Mouse (Mus musculus): ENCODE results near the gene Apoa2. TPM values are rescaled to one million over a fixed set of nuclear protein-coding genes. Genes with fewer than 3 reads are reported as not detected.
"Not testable (repeated sequence)": the region's sequence is repeated elsewhere in the genome, so short reads cannot be mapped to it uniquely, and the experiment has no call there.

Gene Apoa2
- polyA plus RNA-seq, 1 experiment from 2014 or later: 2,642 TPM

DNA sequence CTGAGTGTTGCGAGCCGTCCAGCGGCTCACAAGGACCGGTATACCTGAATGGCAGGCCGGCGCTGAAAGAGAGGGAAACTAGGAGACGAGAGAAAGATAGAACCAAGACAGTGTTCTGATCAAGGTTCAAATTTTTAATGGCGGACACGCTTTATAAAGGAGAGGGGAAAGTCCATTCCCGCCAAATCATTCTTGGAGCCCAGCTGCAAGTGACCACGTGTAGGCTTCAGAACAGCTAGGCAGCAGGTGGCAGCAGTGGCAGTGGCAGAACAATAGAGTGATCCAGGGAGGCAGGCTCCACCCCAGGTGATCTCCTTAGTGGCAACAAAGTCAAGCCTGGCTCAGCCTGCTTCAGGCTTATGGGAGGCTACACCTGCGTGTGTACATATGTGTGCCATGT lies 17.1 kb downstream of the Apoa2 start:
- Histone ChIP-seq H3K36me3 (peaks cover 88% of the 10 kb centered on the region), H3K4me1 (peaks cover 34% of the 10 kb centered on the region)
- not testable (repeated sequence) for H3K27ac ChIP-seq; H3K27me3 ChIP-seq (replicated peaks); H3K4me2 ChIP-seq; H3K9ac ChIP-seq; ATAC-seq; H3K9me3 ChIP-seq (replicated peaks); H3K4me3 ChIP-seq
- 83% methylated on average over 12 of the region's 12 CpGs for WGBS (ENCODE audit: insufficient replicate concordance)

DNA sequence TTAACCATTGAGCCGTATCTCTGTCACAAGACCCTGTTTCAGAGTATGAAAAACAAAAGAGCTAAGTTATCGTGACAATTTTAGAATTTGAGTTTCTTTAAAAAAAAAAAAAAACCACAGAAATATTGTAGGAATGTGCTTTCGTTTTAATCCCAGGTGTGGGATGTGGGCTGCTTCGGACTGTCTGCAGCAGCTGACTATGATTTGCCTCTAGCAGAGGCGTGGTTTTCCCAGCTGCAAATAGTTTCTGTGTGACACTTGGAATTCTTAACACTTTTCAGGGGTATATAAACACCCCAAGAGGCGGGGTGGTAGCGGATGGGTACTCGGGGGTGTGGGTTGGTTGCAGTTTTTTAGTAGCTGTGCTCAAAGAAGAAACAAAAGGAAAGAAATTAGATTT lies 20.5 kb downstream of the Apoa2 start:
- no peaks in the 10 kb centered on the region for H3K9me3 ChIP-seq (replicated peaks)
- H3K4me3 ChIP-seq: 0 out of 2 replicates have a peak overlapping the region, but pooled peaks have one; percentile 78
- H3K4me2 ChIP-seq: peak overlapping the region; percentile 84
- no peak for ATAC-seq
- 87% methylated on average over 8 of the region's 8 CpGs for WGBS (ENCODE audit: insufficient replicate concordance)
- peak overlapping the region; percentile 28; the same call in 1 of the 2 replicates for H3K27ac ChIP-seq
- peak overlapping the region; percentile 86; the same call in 1 of the 2 replicates for H3K9ac ChIP-seq
- H3K27me3 ChIP-seq (replicated peaks): peaks cover 14% of the 10 kb centered on the region
- peaks cover 54% of the 10 kb centered on the region for H3K36me3 ChIP-seq
- H3K4me1 ChIP-seq: peaks cover 46% of the 10 kb centered on the region

DNA sequence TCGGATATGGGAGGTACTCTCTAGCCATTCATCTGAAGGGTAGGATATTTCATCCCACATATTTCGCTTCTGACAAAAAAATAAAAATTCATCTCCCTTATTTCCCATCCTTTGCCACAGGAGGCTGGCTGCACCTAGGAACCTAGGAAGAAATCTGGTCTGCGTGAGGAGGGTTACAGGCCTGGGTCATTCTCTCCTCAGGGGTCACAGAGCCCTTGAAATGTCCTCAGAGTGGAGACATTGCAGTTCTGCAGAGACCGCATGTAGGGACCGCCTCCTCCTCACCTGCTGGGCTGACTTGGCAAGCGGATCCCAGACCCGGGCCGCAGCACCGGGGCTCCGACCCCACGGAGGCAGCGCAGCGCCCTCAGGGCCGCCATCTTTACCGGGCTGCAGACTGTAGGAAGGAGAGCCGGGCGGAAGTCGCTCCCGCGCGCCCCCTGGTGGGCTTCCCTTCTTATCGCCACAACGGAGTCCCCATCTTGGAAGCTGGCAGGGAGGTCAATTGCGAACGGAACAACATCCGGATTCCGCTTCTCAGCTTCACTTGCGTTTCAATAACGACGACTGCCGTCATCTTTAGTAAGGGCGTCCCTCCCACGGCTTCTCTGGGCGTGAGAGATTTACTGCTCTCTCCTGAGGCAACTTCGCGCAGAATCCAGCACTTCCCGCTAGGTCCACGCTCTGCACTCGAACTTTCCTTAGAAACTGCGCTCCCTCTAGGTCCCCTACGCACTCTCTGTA lies 22.0 kb downstream of the Apoa2 start:
- peak overlapping the region; percentile 84 for H3K4me2 ChIP-seq
- peak overlapping the region; percentile 78 for H3K4me3 ChIP-seq
- under 1% methylated on average over 41 of the region's 41 CpGs for WGBS (ENCODE audit: insufficient replicate concordance)
- peak overlapping the region; percentile 86 for H3K9ac ChIP-seq
- H3K4me1 ChIP-seq: peaks cover 56% of the 10 kb centered on the region
- H3K36me3 ChIP-seq: peaks cover 39% of the 10 kb centered on the region
- H3K27ac ChIP-seq: peak overlapping the region; percentile 84
- no peaks in the 10 kb centered on the region for H3K9me3 ChIP-seq (replicated peaks)
- H3K27me3 ChIP-seq (replicated peaks): peaks cover 29% of the 10 kb centered on the region
- peak; percentile 93 for ATAC-seq

DNA sequence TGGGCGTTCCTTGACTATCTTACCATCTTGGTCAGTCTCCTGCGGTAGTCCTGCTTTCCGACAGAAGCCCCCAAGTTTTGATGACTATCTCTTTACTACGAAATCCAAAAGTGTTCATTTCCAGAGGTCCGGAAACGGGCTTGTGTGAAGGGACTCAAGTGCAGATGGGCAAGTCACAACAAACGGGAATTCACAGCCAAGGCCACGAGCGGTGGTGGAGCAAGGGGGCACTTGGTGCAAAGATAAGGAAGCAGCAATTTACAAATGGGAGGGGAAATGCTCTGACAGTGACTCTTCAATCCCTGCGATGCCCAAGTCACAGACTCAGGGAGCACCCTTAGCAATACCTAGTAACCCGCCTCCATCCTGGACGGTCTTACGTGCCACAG lies 22.6 kb downstream of the Apoa2 start:
- H3K9ac ChIP-seq: peak overlapping the region; percentile 86
- ATAC-seq: peak; percentile 30; the same call in 1 of the 2 replicates
- H3K4me1 ChIP-seq: peaks cover 61% of the 10 kb centered on the region
- H3K4me2 ChIP-seq: peak overlapping the region; percentile 84
- peak overlapping the region; percentile 78 for H3K4me3 ChIP-seq
- peaks cover 35% of the 10 kb centered on the region for H3K27me3 ChIP-seq (replicated peaks)
- H3K36me3 ChIP-seq: peaks cover 33% of the 10 kb centered on the region
- WGBS (ENCODE audit: insufficient replicate concordance): 4% methylated on average over 13 of the region's 13 CpGs
- peak overlapping the region; percentile 84 for H3K27ac ChIP-seq
- H3K9me3 ChIP-seq (replicated peaks): no peaks in the 10 kb centered on the region

DNA sequence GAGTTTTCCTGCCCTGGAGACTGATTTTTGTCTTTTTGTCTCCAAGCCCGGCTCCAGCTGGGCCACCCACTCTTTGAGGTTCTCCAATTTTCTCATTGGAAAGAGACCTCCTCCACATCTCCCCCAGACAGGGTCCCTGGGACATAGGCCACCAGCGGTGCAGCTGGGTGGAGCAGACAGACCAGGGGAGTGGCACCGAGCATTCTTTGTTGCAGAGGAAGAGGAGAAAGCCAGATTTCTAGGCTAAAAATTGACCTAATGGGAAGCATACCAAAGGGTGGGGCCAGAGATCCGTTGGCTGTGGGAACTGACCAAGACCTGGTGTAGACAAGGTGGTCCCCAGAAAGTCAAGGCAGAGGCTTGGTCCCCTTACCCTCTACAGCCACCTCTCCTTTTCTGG lies 23.1 kb downstream of the Apoa2 start:
- H3K4me1 ChIP-seq: peaks cover 62% of the 10 kb centered on the region
- H3K27me3 ChIP-seq (replicated peaks): peaks cover 40% of the 10 kb centered on the region
- H3K9ac ChIP-seq: peak overlapping the region; percentile 86
- H3K9me3 ChIP-seq (replicated peaks): no peaks in the 10 kb centered on the region
- 18% methylated on average over 4 of the region's 4 CpGs for WGBS (ENCODE audit: insufficient replicate concordance)
- H3K4me2 ChIP-seq: peak overlapping the region; percentile 84
- peak overlapping the region; percentile 78 for H3K4me3 ChIP-seq
- H3K27ac ChIP-seq: peak overlapping the region; percentile 84; the same call in 1 of the 2 replicates
- peaks cover 29% of the 10 kb centered on the region for H3K36me3 ChIP-seq
- no peak for ATAC-seq

DNA sequence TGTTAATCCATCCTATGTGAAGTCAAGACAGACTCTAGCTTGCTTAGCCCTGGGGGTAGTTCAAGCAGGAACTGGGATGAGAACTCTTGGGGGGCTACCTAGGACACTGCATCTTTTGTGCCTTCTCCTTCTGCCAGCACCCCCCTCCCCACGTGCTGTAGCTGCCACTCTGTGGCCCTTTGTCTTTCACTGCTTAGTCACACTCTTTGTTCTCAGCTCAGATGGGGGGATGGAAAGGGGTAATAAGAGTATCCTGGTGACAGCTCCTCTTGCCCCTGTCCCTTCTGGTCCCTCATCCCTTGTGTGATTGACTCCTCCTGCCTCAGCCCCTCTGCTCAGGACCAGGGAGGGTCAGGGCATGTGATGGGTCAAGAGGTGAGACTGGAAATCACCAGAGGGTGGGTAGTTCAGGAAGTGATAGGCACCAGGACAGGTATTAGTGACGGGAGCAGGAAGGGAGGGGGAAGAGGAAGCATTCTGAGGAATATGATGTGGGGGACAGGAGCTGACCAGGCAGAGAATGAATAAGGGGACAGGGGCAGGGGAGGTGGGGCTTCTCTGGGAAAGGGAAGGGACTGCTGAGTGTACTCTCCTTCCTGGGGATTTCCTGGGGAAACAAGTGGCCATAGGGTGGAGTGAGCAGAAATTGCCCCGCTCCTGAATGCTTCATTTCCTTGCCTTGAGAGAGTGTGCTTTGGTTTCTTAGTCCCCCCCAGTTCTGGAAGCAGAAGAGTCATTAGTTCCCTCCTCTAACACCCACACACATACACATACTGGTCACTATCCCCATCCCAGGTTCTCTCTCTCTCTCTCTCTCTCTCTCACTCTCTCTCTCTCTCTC lies 23.8 kb downstream of the Apoa2 start:
- WGBS (ENCODE audit: insufficient replicate concordance): 34% methylated on average over 3 of the region's 3 CpGs

DNA sequence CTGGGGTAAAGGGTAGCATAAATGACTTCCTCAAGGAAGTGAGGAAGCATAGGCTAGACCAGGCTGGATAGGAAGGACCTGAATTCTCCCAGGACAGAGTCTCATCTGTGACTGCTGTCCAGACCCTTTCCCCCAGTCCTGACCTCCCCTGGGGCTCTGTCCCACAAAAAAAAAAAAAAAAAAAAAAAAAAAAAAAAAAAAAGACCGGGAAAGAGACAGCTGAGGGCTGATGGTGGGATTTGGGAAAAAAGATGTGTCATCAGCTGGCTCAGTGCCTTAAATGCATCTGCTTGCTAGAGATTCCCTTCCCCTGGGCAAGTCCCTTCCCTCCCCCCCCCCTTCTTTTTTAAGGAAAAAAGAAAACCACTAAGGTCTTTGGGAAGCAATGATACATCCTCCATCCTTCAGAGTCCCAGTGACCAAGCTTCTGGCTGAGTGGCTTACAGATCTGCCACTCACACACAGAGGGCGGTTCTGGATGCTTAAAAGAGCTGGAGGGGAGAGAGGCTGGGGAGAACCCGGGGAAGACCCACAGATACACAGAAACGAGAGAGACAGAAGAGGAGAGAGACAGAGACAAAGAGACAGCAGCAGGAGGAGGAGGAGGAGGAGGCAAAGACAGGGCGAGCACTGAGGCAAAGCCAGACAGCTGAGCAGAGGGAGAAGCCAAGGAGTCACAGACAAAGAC lies 25.2 kb downstream of the Apoa2 start, which contains the start of gene Adamts4:
Gene Adamts4, plus strand, starts transcription at position 509 of the 688 bp plus-strand sequence.
- ATAC-seq: no peak
- Histone ChIP-seq H3K4me2 (peak within 1 kb of the TSS; percentile 37), H3K27ac (no peak within 1 kb of the TSS; the same call in 1 of the 2 replicates), H3K36me3 (peaks cover 9% of the 10 kb centered on the region), H3K9ac (no peak within 1 kb of the TSS), H3K9me3 (replicated peaks) (no peaks in the 10 kb centered on the region), H3K27me3 (replicated peaks) (peaks cover 54% of the 10 kb centered on the region), H3K4me3 (peak within 1 kb of the TSS; percentile 10; the same call in 1 of the 2 replicates), H3K4me1 (peaks cover 53% of the 10 kb centered on the region)
- WGBS (ENCODE audit: insufficient replicate concordance): 20% methylated on average over 5 of the region's 5 CpGs

More for the DNA sequence above, 23.8 kb downstream of the Apoa2 start:
- no peak overlapping the region for H3K4me3 ChIP-seq
- no peaks in the 10 kb centered on the region for H3K9me3 ChIP-seq (replicated peaks)
- peak overlapping the region; percentile 45 for H3K27ac ChIP-seq
- peaks cover 22% of the 10 kb centered on the region for H3K36me3 ChIP-seq
- peak overlapping the region; percentile 84 for H3K4me2 ChIP-seq
- no peak for ATAC-seq
- H3K9ac ChIP-seq: 0 out of 2 replicates have a peak overlapping the region, but pooled peaks have one; percentile 10
- H3K4me1 ChIP-seq: peaks cover 62% of the 10 kb centered on the region
- H3K27me3 ChIP-seq (replicated peaks): peaks cover 45% of the 10 kb centered on the region

DNA sequence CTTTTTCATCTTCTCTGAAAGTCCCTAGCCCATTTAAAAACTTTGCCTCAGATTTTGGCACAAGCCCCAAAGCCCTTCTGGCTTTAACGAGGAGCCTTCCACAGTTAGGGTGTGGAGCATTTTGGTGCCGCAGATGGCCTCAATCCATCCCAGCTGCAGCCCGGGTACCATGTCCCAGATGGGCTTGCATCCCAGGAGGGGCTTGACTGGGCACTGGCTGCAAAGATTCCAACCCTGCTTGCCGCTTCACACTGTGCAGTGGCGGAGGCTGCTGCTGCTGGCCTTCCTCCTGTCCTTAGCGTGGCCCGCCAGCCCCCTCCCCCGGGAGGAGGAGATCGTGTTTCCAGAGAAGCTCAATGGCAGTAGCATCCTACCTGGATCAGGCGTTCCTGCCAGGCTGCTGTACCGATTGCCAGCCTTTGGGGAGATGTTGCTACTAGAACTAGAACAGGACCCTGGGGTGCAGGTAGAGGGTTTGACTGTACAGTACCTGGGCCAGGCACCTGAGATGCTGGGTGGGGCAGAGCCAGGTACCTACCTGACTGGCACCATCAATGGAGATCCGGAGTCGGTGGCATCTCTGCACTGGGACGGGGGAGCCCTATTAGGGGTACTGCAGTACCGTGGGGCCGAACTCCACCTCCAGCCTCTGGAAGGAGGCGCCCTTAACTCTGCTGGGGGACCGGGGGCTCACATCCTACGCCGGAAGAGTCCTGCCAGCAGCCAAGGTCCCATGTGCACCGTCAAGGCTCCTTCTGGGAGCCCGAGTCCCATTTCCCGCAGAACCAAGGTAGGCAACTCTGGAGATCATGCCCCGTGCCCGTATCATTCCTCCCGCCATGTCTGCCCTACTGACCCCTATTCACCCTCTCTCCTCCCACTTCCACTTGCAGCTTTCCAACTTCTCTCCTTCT lies 26.1 kb downstream of the Apoa2 start, which contains the start of gene Ndufs2:
Gene Ndufs2, minus strand, starts transcription at position 709 of the 914 bp plus-strand sequence.
- H3K36me3 ChIP-seq: peaks cover under 1% of the 10 kb centered on the region; the same call in 1 of the 2 replicates
- H3K27ac ChIP-seq: no peak within 1 kb of the TSS
- H3K4me1 ChIP-seq: peaks cover 44% of the 10 kb centered on the region
- 31% methylated on average over 26 of the region's 26 CpGs for WGBS (ENCODE audit: insufficient replicate concordance)
- H3K9me3 ChIP-seq (replicated peaks): no peaks in the 10 kb centered on the region
- H3K4me2 ChIP-seq: peak within 1 kb of the TSS; percentile 37
- H3K4me3 ChIP-seq: peak within 1 kb of the TSS; percentile 10; the same call in 1 of the 2 replicates
- peaks cover 54% of the 10 kb centered on the region for H3K27me3 ChIP-seq (replicated peaks)
- no peak within 1 kb of the TSS; the same call in 1 of the 2 replicates for H3K9ac ChIP-seq
- ATAC-seq: no peak

DNA sequence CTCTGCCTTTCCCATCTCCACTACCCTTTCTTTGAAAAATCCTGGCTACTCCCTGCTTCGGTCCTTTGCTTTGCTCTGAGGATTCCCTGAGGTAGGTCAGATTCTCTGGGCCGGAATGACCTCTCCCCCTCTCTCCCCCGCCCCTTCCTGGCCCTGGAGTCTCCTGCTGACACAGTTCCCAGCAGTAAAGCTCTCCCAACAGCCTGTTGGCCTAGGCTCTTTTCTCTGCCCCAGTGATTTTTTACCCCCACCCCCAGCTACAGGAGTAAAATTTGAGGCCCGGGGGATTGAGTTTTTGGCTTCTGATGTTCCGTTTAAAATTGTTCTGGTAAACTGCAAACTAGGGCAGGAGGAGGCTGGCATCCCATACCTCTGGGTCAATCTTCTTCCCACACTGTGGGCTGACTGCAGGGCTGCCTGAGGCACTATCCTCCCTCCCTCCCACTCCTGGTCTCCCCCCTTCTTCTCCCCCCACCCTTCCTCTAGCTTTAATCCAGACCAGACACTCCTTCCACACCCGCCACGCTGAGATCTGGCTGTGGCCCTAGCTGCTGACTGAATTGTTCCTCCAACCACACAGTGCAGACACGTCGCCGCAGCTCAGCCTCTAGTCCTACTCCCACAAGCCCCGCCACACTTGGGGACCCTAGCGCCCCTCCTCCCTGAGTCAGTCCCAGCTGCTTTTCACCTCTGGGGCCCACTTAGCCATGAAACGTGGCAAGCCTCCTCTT lies 26.9 kb downstream of the Apoa2 start:
- Histone ChIP-seq H3K4me2 (peak overlapping the region; percentile 37), H3K4me1 (peaks cover 39% of the 10 kb centered on the region), H3K27ac (no peak overlapping the region), H3K4me3 (no peak overlapping the region), H3K9ac (no peak overlapping the region; the same call in 1 of the 2 replicates), H3K9me3 (replicated peaks) (no peaks in the 10 kb centered on the region), H3K27me3 (replicated peaks) (peaks cover 61% of the 10 kb centered on the region), H3K36me3 (no peaks in the 10 kb centered on the region)
- no peak for ATAC-seq
- 16% methylated on average over 13 of the region's 13 CpGs for WGBS (ENCODE audit: insufficient replicate concordance)

DNA sequence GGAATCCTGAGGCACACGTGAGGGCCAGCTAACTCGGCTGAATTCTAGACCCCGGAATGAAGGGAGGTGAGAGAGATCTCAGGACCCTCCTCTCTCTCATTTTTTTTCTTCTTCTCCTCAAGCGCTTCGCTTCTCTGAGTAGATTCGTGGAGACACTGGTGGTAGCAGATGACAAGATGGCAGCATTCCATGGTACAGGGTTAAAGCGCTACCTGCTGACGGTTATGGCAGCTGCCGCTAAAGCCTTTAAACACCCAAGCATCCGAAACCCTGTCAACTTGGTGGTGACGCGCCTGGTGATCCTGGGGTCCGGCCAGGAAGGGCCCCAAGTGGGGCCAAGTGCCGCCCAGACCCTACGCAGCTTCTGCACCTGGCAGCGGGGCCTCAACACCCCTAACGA lies 27.6 kb downstream of the Apoa2 start:
- no peaks in the 10 kb centered on the region for H3K9me3 ChIP-seq (replicated peaks)
- H3K4me2 ChIP-seq: no peak overlapping the region
- H3K27ac ChIP-seq: no peak overlapping the region
- ATAC-seq: no peak
- no peak overlapping the region for H3K4me3 ChIP-seq
- H3K27me3 ChIP-seq (replicated peaks): peaks cover 61% of the 10 kb centered on the region
- no peak overlapping the region; the same call in 1 of the 2 replicates for H3K9ac ChIP-seq
- WGBS (ENCODE audit: insufficient replicate concordance): 62% methylated on average over 17 of the region's 17 CpGs
- peaks cover 39% of the 10 kb centered on the region for H3K4me1 ChIP-seq
- H3K36me3 ChIP-seq: no peaks in the 10 kb centered on the region

Measured in liver, embryonic 12.5 days (tissue).